Mouse (Mus musculus): ENCODE results near the gene Snrnp27. TPM values are rescaled to one million over a fixed set of nuclear protein-coding genes. Genes with fewer than 3 reads are reported as not detected.
A peak's percentile ranks its signal among the peaks of the same experiment; 100 is the strongest.

The Snrnp27 gene
- total and polyA plus RNA-seq, 3 experiments = 13.7 to 51.7 (median 46.6) TPM

DNA sequence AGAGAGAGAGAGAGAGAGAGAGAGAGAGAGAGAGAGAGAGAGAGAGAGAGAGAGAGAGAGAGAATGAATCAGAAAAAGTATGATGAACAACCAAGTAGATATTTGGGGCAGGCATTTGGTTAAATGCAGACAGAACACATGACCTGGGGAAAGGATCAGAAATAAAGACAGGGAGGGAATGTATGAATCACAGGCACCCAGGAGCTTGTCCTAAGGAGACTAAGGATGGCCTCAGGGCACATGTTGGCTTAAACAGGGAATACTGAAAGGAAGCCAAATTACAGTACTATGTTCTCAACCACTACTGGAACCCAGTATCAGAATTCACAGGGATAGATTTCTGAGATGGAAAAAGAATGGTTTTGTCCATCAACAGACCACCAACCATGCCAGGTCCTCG lies 2.6 kb upstream of the Snrnp27 start:
- no peaks in the 10 kb centered on the region; the same call in 1 of the 2 replicates for H3K36me3 ChIP-seq (ENCODE audit: control insufficient read depth, insufficient read depth, low read length)
- H3K27ac ChIP-seq = no peak overlapping the region
- H3K27me3 ChIP-seq (ENCODE audit: control insufficient read depth, insufficient read depth, low read length) = no peaks in the 10 kb centered on the region
- H3K9ac ChIP-seq (ENCODE audit: low read depth, low read length) = no peak overlapping the region
- peaks cover 2% of the 10 kb centered on the region for H3K79me2 ChIP-seq (replicated peaks; ENCODE audit: control insufficient read depth, insufficient read depth, low read length)
- peaks cover 1% of the 10 kb centered on the region; the same call in 1 of the 2 replicates for H3K4me1 ChIP-seq (ENCODE audit: control insufficient read depth, insufficient read depth, low read length)
- intact Hi-C loops (cut with DNase I) = loop anchor here (10.0 kb wide), 1 partner anchor 722 kb away; the partner anchor contains the start of gene Dusp11
- TF ChIP-seq CTCF (IDR thresholded peaks at IDR 0.05) (no peak), EP300 (IDR thresholded peaks at IDR 0.05; ENCODE audit: insufficient read depth, low read depth, low read length) (no peak), POLR2A (IDR thresholded peaks at IDR 0.05; ENCODE audit: insufficient read depth, low read depth, low read length) (no peak)
- WGBS = 63% methylated on average over 1 of the region's 1 CpGs
- DNase-seq = no peak
- no peak overlapping the region for H3K4me3 ChIP-seq

DNA sequence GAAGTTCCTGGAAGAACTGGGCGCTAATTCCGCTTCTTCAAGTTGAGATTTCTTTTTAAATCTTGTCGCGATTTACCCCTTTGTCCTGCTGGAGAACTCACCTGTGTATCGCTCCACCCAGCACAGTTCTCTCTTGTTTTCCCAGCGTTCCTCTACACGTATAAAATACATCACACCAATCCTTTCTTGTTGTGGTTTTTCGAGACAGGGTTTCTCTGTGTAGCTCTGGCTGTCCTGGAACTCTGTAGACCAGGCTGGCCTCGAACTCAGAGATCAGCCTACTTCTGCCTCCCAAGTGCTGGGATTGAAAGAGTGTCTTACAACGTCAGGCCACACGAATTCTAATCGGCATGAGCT lies 311 bp upstream of the Snrnp27 start:
- TF ChIP-seq POLR2A (IDR thresholded peaks at IDR 0.05; ENCODE audit: insufficient read depth, low read depth, low read length) = no peak
- TF ChIP-seq EP300 (IDR thresholded peaks at IDR 0.05; ENCODE audit: insufficient read depth, low read depth, low read length) = no peak; the same call in 1 of the 2 replicates
- no peak for TF ChIP-seq CTCF (IDR thresholded peaks at IDR 0.05)

DNA sequence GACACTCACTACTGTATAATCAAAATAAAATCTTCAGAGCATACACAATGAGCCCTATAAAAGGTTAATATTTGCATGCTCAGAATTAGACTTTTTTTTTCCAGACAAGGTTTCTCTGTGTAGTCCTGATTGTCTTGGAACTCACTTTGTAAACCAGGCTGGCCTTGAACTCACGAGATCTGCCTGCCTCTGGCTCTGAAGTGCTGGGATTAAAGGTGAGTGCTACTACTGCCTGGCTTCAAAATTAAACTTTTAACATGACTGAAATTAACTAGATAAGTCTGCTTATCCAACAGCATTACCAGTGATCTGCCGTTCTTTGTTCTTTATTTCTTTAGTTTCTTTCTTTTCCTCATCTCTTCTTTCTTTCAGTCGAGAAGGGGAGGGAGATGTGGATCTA lies 3.0 kb downstream of the Snrnp27 start:
- no peak overlapping the region for H3K27ac ChIP-seq
- DNase-seq = no peak
- no peak overlapping the region for H3K9ac ChIP-seq (ENCODE audit: low read depth, low read length)
- peaks cover 1% of the 10 kb centered on the region; the same call in 1 of the 2 replicates for H3K4me1 ChIP-seq (ENCODE audit: control insufficient read depth, insufficient read depth, low read length)
- TF ChIP-seq CTCF (IDR thresholded peaks at IDR 0.05) (no peak), EP300 (IDR thresholded peaks at IDR 0.05; ENCODE audit: insufficient read depth, low read depth, low read length) (no peak), POLR2A (IDR thresholded peaks at IDR 0.05; ENCODE audit: insufficient read depth, low read depth, low read length) (no peak)
- H3K27me3 ChIP-seq (ENCODE audit: control insufficient read depth, insufficient read depth, low read length) = no peaks in the 10 kb centered on the region
- intact Hi-C loops (cut with DNase I) = loop anchor here (5.0 to 10.0 kb wide), 2 partner anchors 51 to 716 kb away; partner anchors contain the start of genes Dusp11 and Gmcl1
- 79% methylated on average over 3 of the region's 3 CpGs for whole genome bisulfite sequencing
- H3K4me3 ChIP-seq = no peak overlapping the region
- no peaks in the 10 kb centered on the region; the same call in none of the 2 replicates for H3K36me3 ChIP-seq (ENCODE audit: control insufficient read depth, insufficient read depth, low read length)
- H3K79me2 ChIP-seq (replicated peaks; ENCODE audit: control insufficient read depth, insufficient read depth, low read length) = peaks cover 4% of the 10 kb centered on the region

More for the DNA sequence above, 311 bp upstream of the Snrnp27 start:
- H3K4me3 ChIP-seq = peak overlapping the region; percentile 74
- intact Hi-C loops (cut with DNase I) = loop anchor here (5.0 to 10.0 kb wide), 2 partner anchors 48 to 720 kb away; partner anchors contain the start of genes Dusp11 and Gmcl1
- H3K27ac ChIP-seq = peak overlapping the region; percentile 70
- no peaks in the 10 kb centered on the region; the same call in none of the 2 replicates for H3K36me3 ChIP-seq (ENCODE audit: control insufficient read depth, insufficient read depth, low read length)
- peaks cover 4% of the 10 kb centered on the region for H3K79me2 ChIP-seq (replicated peaks; ENCODE audit: control insufficient read depth, insufficient read depth, low read length)
- no peaks in the 10 kb centered on the region for H3K27me3 ChIP-seq (ENCODE audit: control insufficient read depth, insufficient read depth, low read length)
- H3K9ac ChIP-seq (ENCODE audit: low read depth, low read length) = peak overlapping the region; percentile 52
- no peak for DNase-seq
- peaks cover 1% of the 10 kb centered on the region; the same call in 1 of the 2 replicates for H3K4me1 ChIP-seq (ENCODE audit: control insufficient read depth, insufficient read depth, low read length)
- 32% methylated on average over 12 of the region's 12 CpGs for WGBS

DNA sequence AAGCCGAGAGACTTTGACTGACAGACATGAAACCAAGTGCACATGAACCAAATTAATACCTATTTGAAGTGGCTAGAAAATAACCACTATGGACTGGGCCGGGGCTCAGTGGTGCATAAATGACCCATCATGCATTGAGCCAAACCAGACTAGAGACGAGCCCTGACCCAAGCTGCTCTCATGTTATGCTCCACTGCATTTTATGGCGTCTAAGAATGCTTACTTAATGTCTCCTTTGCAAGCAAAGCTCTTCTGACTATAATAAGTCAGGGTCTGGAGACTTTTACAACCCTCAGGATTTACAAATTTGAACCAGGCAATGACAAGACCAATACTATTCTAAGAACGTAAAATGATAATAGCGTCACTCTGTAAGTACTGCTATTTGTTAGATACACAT lies 6.0 kb downstream of the Snrnp27 start:
- H3K27ac ChIP-seq = no peak overlapping the region
- H3K4me1 ChIP-seq (ENCODE audit: control insufficient read depth, insufficient read depth, low read length) = no peaks in the 10 kb centered on the region
- no peak overlapping the region for H3K9ac ChIP-seq (ENCODE audit: low read depth, low read length)
- H3K79me2 ChIP-seq (replicated peaks; ENCODE audit: control insufficient read depth, insufficient read depth, low read length) = 0 out of 2 replicates have a peak, but pooled peaks cover 1% of the 10 kb centered on the region
- no peaks in the 10 kb centered on the region; the same call in 1 of the 2 replicates for H3K36me3 ChIP-seq (ENCODE audit: control insufficient read depth, insufficient read depth, low read length)
- no peaks in the 10 kb centered on the region for H3K27me3 ChIP-seq (ENCODE audit: control insufficient read depth, insufficient read depth, low read length)
- H3K4me3 ChIP-seq = no peak overlapping the region
- TF ChIP-seq POLR2A (IDR thresholded peaks at IDR 0.05; ENCODE audit: insufficient read depth, low read depth, low read length) (no peak), EP300 (IDR thresholded peaks at IDR 0.05; ENCODE audit: insufficient read depth, low read depth, low read length) (no peak), CTCF (IDR thresholded peaks at IDR 0.05) (no peak)
- intact Hi-C loops (cut with DNase I) = no loop called here
- WGBS = 91% methylated on average over 6 of the region's 6 CpGs
- DNase-seq = no peak

DNA sequence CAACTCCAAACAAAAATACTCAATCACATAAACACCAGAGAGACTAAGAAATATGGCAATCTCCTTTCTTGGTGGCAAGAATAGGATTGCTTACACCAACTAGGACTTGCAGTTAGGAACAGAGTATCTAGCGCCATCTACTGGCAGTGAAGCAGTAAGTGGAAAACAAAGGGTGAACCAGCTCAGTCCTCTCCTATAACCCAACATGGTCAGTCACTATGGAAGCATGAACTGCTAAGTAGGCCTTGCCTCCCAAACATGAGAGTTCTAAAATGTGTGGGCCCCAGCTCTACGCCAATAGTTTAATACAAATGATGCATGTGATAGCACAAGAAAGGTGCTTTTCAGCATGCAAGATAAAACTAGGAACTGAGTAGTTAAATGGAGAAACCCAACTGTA lies 13.4 kb downstream of the Snrnp27 start:
- 11% methylated on average over 2 of the region's 2 CpGs for WGBS
- intact Hi-C loops (cut with DNase I) = loop anchor here (1.0 to 2.0 kb wide), 3 partner anchors 126 to 234 kb away; no protein-coding TSS in a partner anchor
- no peaks in the 10 kb centered on the region for H3K4me1 ChIP-seq (ENCODE audit: control insufficient read depth, insufficient read depth, low read length)
- TF ChIP-seq POLR2A (IDR thresholded peaks at IDR 0.05; ENCODE audit: insufficient read depth, low read depth, low read length) (no peak), CTCF (IDR thresholded peaks at IDR 0.05) (peak; percentile 99; the same call in 1 of the 2 replicates), EP300 (IDR thresholded peaks at IDR 0.05; ENCODE audit: insufficient read depth, low read depth, low read length) (no peak)
- 0 out of 2 replicates have a peak overlapping the region, but pooled peaks have one; percentile 12 for H3K27ac ChIP-seq
- H3K27me3 ChIP-seq (ENCODE audit: control insufficient read depth, insufficient read depth, low read length) = no peaks in the 10 kb centered on the region
- H3K4me3 ChIP-seq = no peak overlapping the region
- H3K36me3 ChIP-seq (ENCODE audit: control insufficient read depth, insufficient read depth, low read length) = peaks cover 3% of the 10 kb centered on the region; the same call in 1 of the 2 replicates
- H3K9ac ChIP-seq (ENCODE audit: low read depth, low read length) = no peak overlapping the region
- peak in 1 of 2 experiments; percentile 46 for DNase-seq
- H3K79me2 ChIP-seq (replicated peaks; ENCODE audit: control insufficient read depth, insufficient read depth, low read length) = no peaks in the 10 kb centered on the region

DNA sequence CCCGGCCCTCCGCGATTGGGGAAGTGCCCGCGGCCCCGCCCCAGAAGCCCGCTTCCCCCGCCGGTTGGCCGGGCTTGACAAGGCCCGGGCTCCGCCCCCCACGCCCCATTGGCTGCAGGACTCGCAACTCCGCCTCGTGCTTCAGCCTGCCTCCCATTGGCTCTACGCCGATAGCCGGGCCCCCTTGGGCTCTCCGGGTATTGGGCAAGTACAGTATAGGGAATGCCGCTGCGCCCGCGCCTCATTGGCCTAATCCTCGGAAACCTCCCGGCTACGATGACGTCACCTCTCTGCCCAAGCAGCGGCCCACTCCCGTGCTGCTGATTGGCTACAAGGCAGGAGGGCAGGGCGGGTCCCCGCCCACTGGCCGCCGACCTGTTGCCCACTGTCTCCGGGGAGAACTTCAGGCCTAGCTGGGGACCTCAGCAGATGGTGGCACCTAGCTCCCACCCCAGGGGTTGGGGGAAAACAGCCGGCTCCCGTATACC lies 15.0 kb downstream of the Snrnp27 start:
- 1% methylated on average over 36 of the region's 37 CpGs for WGBS
- Histone ChIP-seq H3K4me3 (peak overlapping the region; percentile 60), H3K79me2 (replicated peaks; ENCODE audit: control insufficient read depth, insufficient read depth, low read length) (no peaks in the 10 kb centered on the region), H3K9ac (ENCODE audit: low read depth, low read length) (peak overlapping the region; percentile 83), H3K27me3 (ENCODE audit: control insufficient read depth, insufficient read depth, low read length) (no peaks in the 10 kb centered on the region), H3K36me3 (ENCODE audit: control insufficient read depth, insufficient read depth, low read length) (peaks cover 3% of the 10 kb centered on the region; the same call in 1 of the 2 replicates), H3K4me1 (ENCODE audit: control insufficient read depth, insufficient read depth, low read length) (no peaks in the 10 kb centered on the region), H3K27ac (peak overlapping the region; percentile 91)
- DNase-seq = peak; percentile 99 to 100
- TF ChIP-seq EP300 (IDR thresholded peaks at IDR 0.05; ENCODE audit: insufficient read depth, low read depth, low read length) = peak; percentile 60; the same call in 1 of the 2 replicates
- no peak for TF ChIP-seq CTCF (IDR thresholded peaks at IDR 0.05)
- TF ChIP-seq POLR2A (IDR thresholded peaks at IDR 0.05; ENCODE audit: insufficient read depth, low read depth, low read length) = peak; percentile 71
- intact Hi-C loops (cut with DNase I) = loop anchor here (5.0 kb wide), 1 partner anchor 82 kb away; no protein-coding TSS in a partner anchor

Measured in heart, adult 2 months (tissue).